Mouse (Mus musculus): ENCODE measurements around the gene Kdm5a. TPM values are rescaled to one million over a fixed set of nuclear protein-coding genes. Genes with fewer than 3 reads are reported as not detected.
A peak's percentile ranks its signal among the peaks of the same experiment; 100 is the strongest.

The Kdm5a gene
- total and polyA plus RNA-seq, 2 experiments from 2014 or later, result 18.0 to 44.3 TPM

DNA sequence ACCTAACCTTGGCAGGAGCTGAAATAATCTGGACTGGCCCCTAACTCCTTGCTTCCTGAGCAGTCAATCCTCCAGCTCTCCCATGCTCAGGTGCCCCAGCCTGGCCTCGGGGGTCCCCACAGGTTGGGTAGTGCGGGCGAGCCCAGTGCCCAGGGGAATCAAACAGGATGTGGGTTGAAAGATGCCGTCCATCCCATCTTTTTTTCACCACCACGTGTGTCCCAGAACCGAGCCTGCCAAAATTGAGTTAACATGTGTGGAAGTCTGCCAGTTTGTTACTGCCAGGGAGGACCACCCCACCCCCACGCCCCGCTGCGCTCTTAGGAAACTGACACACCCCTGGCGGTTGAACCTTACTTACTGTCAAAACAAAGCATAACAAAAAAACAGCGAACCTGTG, 100.0 kb downstream of the Kdm5a start:
- WGBS, result 5% methylated on average over 11 of the region's 11 CpGs
- Histone ChIP-seq H3K9me3 (ENCODE audit: low read length) (no peaks in the 10 kb centered on the region), H3K9ac (0 out of 2 replicates have a peak overlapping the region, but pooled peaks have one; percentile 49), H3K4me1 (ENCODE audit: insufficient read depth) (no peaks in the 10 kb centered on the region), H3K27me3 (ENCODE audit: insufficient read depth, low read length) (peaks cover 17% of the 10 kb centered on the region), H3K27ac (ENCODE audit: low read depth, low read length) (no peak overlapping the region), H3K4me3 (ENCODE audit: low read depth, low read length) (peak overlapping the region; percentile 51), H3K4me2 (ENCODE audit: low read depth) (peak overlapping the region; percentile 53), H3K36me3 (ENCODE audit: insufficient read depth) (no peaks in the 10 kb centered on the region)
- DNase-seq, result peak; percentile 46
- ATAC-seq, result no peak
- TF ChIP-seq CTCF (IDR thresholded peaks at IDR 0.05; ENCODE audit: low read depth), result no peak

DNA sequence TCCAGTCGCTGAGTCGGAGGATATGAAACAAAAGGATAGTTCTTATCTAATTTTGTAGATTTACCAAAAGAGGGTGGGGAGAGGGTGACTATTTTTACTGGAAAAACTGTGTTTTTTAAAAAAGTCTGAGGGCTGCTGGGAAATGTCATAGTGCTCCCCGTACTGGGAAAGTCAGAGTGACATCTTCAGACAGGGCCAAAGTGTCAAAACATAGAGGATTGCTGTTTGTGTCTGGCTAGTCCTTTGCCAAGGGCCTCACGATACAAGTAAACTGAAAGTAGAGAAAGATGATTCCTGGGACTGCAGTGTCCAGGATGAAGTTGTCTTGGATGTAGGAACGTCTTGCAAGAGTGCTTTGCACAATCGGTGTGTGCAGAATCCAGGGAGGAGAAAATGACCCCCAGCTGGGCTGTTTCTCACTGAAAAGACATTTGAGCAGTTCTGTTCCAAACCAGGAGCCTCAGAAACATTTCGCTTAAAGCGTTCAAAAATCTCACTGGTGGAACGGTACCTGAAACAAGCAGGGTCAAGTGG, 100.5 kb downstream of the Kdm5a start:
- ATAC-seq (no peak), DNase-seq (no peak)

GRCm38 (mm10) chr6:120465393-120465792, 101.5 kb downstream of the Kdm5a start:
- WGBS, result 49% methylated on average over 4 of the region's 4 CpGs
- peaks cover 17% of the 10 kb centered on the region for H3K27me3 ChIP-seq (ENCODE audit: insufficient read depth, low read length)

More for the DNA sequence above, 100.5 kb downstream of the Kdm5a start:
- no peaks in the 10 kb centered on the region for H3K4me1 ChIP-seq (ENCODE audit: insufficient read depth)
- 54% methylated on average over 9 of the region's 9 CpGs for WGBS
- H3K4me3 ChIP-seq (ENCODE audit: low read depth, low read length), result no peak overlapping the region
- no peak overlapping the region; the same call in 1 of the 2 replicates for H3K27ac ChIP-seq (ENCODE audit: low read depth, low read length)
- peaks cover 17% of the 10 kb centered on the region for H3K27me3 ChIP-seq (ENCODE audit: insufficient read depth, low read length)
- H3K4me2 ChIP-seq (ENCODE audit: low read depth), result 0 out of 2 replicates have a peak overlapping the region, but pooled peaks have one; percentile 53
- H3K9me3 ChIP-seq (ENCODE audit: low read length), result no peaks in the 10 kb centered on the region
- H3K9ac ChIP-seq, result no peak overlapping the region
- no peaks in the 10 kb centered on the region for H3K36me3 ChIP-seq (ENCODE audit: insufficient read depth)
- TF ChIP-seq CTCF (IDR thresholded peaks at IDR 0.05; ENCODE audit: low read depth), result no peak

GRCm38 (mm10) chr6:120466609-120467329, 102.8 kb downstream of the Kdm5a start:
- DNase-seq (no peak), ATAC-seq (no peak)
- H3K27ac ChIP-seq (ENCODE audit: low read depth, low read length), result no peak overlapping the region
- no peaks in the 10 kb centered on the region for H3K9me3 ChIP-seq (ENCODE audit: low read length)
- TF ChIP-seq CTCF (IDR thresholded peaks at IDR 0.05; ENCODE audit: low read depth), result no peak
- 0 out of 2 replicates have a peak, but pooled peaks cover under 1% of the 10 kb centered on the region for H3K4me1 ChIP-seq (ENCODE audit: insufficient read depth)
- no peak overlapping the region for H3K4me2 ChIP-seq (ENCODE audit: low read depth)
- H3K4me3 ChIP-seq (ENCODE audit: low read depth, low read length), result no peak overlapping the region
- no peak overlapping the region for H3K9ac ChIP-seq
- H3K27me3 ChIP-seq (ENCODE audit: insufficient read depth, low read length), result peaks cover 17% of the 10 kb centered on the region
- no peaks in the 10 kb centered on the region for H3K36me3 ChIP-seq (ENCODE audit: insufficient read depth)
- 79% methylated on average over 10 of the region's 10 CpGs for WGBS

More at GRCm38 (mm10) chr6:120465393-120465792, 101.5 kb downstream of the Kdm5a start:
- Histone ChIP-seq H3K9me3 (ENCODE audit: low read length) (no peaks in the 10 kb centered on the region), H3K36me3 (ENCODE audit: insufficient read depth) (no peaks in the 10 kb centered on the region), H3K4me1 (ENCODE audit: insufficient read depth) (no peaks in the 10 kb centered on the region), H3K27ac (ENCODE audit: low read depth, low read length) (no peak overlapping the region), H3K4me2 (ENCODE audit: low read depth) (no peak overlapping the region), H3K4me3 (ENCODE audit: low read depth, low read length) (no peak overlapping the region), H3K9ac (no peak overlapping the region)
- ATAC-seq, result no peak
- DNase-seq, result no peak
- TF ChIP-seq CTCF (IDR thresholded peaks at IDR 0.05; ENCODE audit: low read depth), result no peak

GRCm38 (mm10) chr6:120468259-120468658, 104.3 kb downstream of the Kdm5a start:
- 91% methylated on average over 4 of the region's 4 CpGs for WGBS
- Histone ChIP-seq H3K27ac (ENCODE audit: low read depth, low read length) (no peak overlapping the region), H3K9me3 (ENCODE audit: low read length) (no peaks in the 10 kb centered on the region), H3K4me1 (ENCODE audit: insufficient read depth) (peaks cover 12% of the 10 kb centered on the region; the same call in 1 of the 2 replicates), H3K27me3 (ENCODE audit: insufficient read depth, low read length) (peaks cover 8% of the 10 kb centered on the region; the same call in 1 of the 2 replicates), H3K4me2 (ENCODE audit: low read depth) (no peak overlapping the region), H3K4me3 (ENCODE audit: low read depth, low read length) (no peak overlapping the region), H3K36me3 (ENCODE audit: insufficient read depth) (no peaks in the 10 kb centered on the region), H3K9ac (no peak overlapping the region)
- ATAC-seq (no peak), DNase-seq (no peak)
- no peak for TF ChIP-seq CTCF (IDR thresholded peaks at IDR 0.05; ENCODE audit: low read depth)

- 73% methylated on average over 3 of the region's 3 CpGs for WGBS
- no peak for ATAC-seq
- no peak for TF ChIP-seq CTCF (IDR thresholded peaks at IDR 0.05; ENCODE audit: low read depth)
Observed at GRCm38 (mm10) chr6:120469268-120469667, 105.3 kb downstream of the Kdm5a start.

DNA sequence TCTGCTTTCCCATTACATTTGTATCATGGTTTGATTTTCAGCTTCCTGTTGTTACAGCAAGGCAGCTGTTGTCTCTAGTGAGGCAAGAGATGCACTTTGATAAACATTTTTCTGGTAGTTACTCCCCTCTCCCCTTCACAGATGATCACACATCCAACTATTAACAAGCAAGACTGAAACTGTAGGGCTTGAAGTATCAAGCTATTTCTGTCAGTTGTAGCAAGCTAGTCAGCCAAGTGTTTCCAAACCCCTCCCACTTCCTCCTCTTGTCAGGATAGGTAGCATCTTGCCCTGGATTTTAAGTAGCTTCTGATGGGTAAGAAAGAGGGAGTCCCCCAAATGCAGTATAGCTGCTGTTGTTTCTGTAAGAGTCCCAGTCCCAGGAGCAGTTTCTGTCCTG, 105.8 kb downstream of the Kdm5a start:
- Histone ChIP-seq H3K9me3 (ENCODE audit: low read length) (no peaks in the 10 kb centered on the region), H3K4me2 (ENCODE audit: low read depth) (no peak overlapping the region), H3K4me1 (ENCODE audit: insufficient read depth) (peaks cover 12% of the 10 kb centered on the region; the same call in 1 of the 2 replicates), H3K9ac (no peak overlapping the region), H3K27me3 (ENCODE audit: insufficient read depth, low read length) (no peaks in the 10 kb centered on the region), H3K36me3 (ENCODE audit: insufficient read depth) (no peaks in the 10 kb centered on the region), H3K27ac (ENCODE audit: low read depth, low read length) (no peak overlapping the region), H3K4me3 (ENCODE audit: low read depth, low read length) (no peak overlapping the region)
- DNase-seq (no peak), ATAC-seq (no peak)
- no peak for TF ChIP-seq CTCF (IDR thresholded peaks at IDR 0.05; ENCODE audit: low read depth)

More at GRCm38 (mm10) chr6:120469268-120469667, 105.3 kb downstream of the Kdm5a start:
- Histone ChIP-seq H3K4me3 (ENCODE audit: low read depth, low read length) (no peak overlapping the region), H3K27me3 (ENCODE audit: insufficient read depth, low read length) (0 out of 2 replicates have a peak, but pooled peaks cover 3% of the 10 kb centered on the region), H3K4me1 (ENCODE audit: insufficient read depth) (peaks cover 12% of the 10 kb centered on the region; the same call in 1 of the 2 replicates), H3K9ac (no peak overlapping the region), H3K36me3 (ENCODE audit: insufficient read depth) (no peaks in the 10 kb centered on the region), H3K27ac (ENCODE audit: low read depth, low read length) (no peak overlapping the region), H3K9me3 (ENCODE audit: low read length) (no peaks in the 10 kb centered on the region), H3K4me2 (ENCODE audit: low read depth) (no peak overlapping the region)
- no peak for DNase-seq

Data from forebrain, postnatal 0 days (tissue).